Mouse (Mus musculus) hematopoietic stem cell, adult 5-6 weeks (primary cell): Measurements from ENCODE around the gene Sesn1. TPM values are rescaled to one million over a fixed set of nuclear protein-coding genes. Genes with fewer than 3 reads are reported as not detected.

Experiments
- ATAC-seq, 2 experiments: fragments of 125-278 bp in 1 of 2; replicated peaks in 1 of 2; 2 replicates each; pipeline ENCODE4 v1.8.0; 2016 to 2017; ENCODE audit warnings: inconsistent platforms in 2 of 2, mild to moderate bottlenecking in 2 of 2, moderate number of reproducible peaks in 2 of 2, low read depth in 1 of 2, moderate TSS enrichment in 1 of 2; ENCODE audit not compliant: low FRiP score in 2 of 2, poor library complexity in 2 of 2, severe bottlenecking in 2 of 2, insufficient read depth in 1 of 2, low TSS enrichment in 1 of 2
- total RNA-seq: library from RNA; stranded (forward); fragments of 172-1452, 232-1000 nt; gene quantifications from 2 replicates; pipeline ENCODE4 v1.2.3, GENCODE M21; 2017

Sesn1 gene
- total RNA-seq, 1 experiment from 2014 or later: 58.3 TPM

GRCm38 (mm10) chr10:41838911-41839310 is 29.2 kb downstream of the Sesn1 start:
- ATAC-seq: no peak

GRCm38 (mm10) chr10:41847737-41848136 is 38.0 kb downstream of the Sesn1 start:
- no peak for ATAC-seq

- no peak for ATAC-seq
These were observed 39.0 kb downstream of the Sesn1 start for GRCm38 (mm10) chr10:41848721-41849120.

- no peak for ATAC-seq
These were observed 50.1 kb downstream of the Sesn1 start for GRCm38 (mm10) chr10:41859820-41860219.

- ATAC-seq: no peak
These were observed 50.5 kb downstream of the Sesn1 start for GRCm38 (mm10) chr10:41860275-41860688.

GRCm38 (mm10) chr10:41863053-41863452 is 53.3 kb downstream of the Sesn1 start:
- ATAC-seq: no peak

GRCm38 (mm10) chr10:41866069-41866837 is 56.5 kb downstream of the Sesn1 start:
- ATAC-seq: no peak

GRCm38 (mm10) chr10:41866838-41867154 is 57.1 kb downstream of the Sesn1 start:
- ATAC-seq: no peak

- ATAC-seq: no peak
These were observed 58.2 kb downstream of the Sesn1 start for GRCm38 (mm10) chr10:41867956-41868355.

- ATAC-seq: peak; percentile 59 to 64; a peak in 3 of 4 replicates
These were observed 60.4 kb downstream of the Sesn1 start for GRCm38 (mm10) chr10:41870101-41870500.

GRCm38 (mm10) chr10:41871564-41871963 is 61.8 kb downstream of the Sesn1 start:
- no peak for ATAC-seq

GRCm38 (mm10) chr10:41875624-41876023 is 65.9 kb downstream of the Sesn1 start:
- no peak for ATAC-seq

- no peak for ATAC-seq
These were observed 68.6 kb downstream of the Sesn1 start for GRCm38 (mm10) chr10:41878344-41878743.

- no peak for ATAC-seq
These were observed 69.9 kb downstream of the Sesn1 start for GRCm38 (mm10) chr10:41879675-41880074.

- ATAC-seq: no peak
These were observed 70.5 kb downstream of the Sesn1 start for GRCm38 (mm10) chr10:41880206-41880605.

GRCm38 (mm10) chr10:41880777-41881176 is 71.0 kb downstream of the Sesn1 start:
- ATAC-seq: peak in 1 of 2 experiments; percentile 37; a peak in 1 of 4 replicates

- no peak for ATAC-seq
These were observed 71.7 kb downstream of the Sesn1 start for GRCm38 (mm10) chr10:41881438-41881837.

- ATAC-seq: no peak
These were observed 74.2 kb downstream of the Sesn1 start for GRCm38 (mm10) chr10:41883741-41884575.
